Mouse (Mus musculus): Measurements from ENCODE around the gene Olfr504. TPM values are rescaled to one million over a fixed set of nuclear protein-coding genes. Genes with fewer than 3 reads are reported as not detected.

The Olfr504 gene
- not detected for total RNA-seq (2023)

GRCm38 (mm10) chr7:108565693-108566092 is at the start of gene Olfr504:
Gene Olfr504, minus strand, starts transcription at chr7:108565793.

DNA sequence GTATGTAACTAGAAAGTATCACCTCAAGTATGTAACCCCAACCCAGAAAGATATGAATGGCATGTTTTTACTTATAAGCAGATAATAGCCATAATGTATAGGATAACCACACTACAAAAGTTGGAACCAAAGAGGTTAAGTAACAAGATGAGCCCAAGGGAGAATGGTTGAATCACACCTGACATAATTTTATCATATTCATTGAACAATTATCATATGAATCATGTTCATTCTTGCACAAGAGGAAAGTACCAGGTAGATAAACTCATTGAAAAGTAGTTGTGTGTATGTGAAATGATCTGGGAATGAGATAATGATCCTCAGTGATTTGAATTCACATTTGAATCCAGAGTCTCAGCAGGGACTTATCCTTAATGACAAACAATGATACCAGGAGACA is 44.9 kb upstream of the Olfr504 start, which contains the start of gene Olfr506:
Olfr506 (plus strand) TSS at position 301 of the 400 bp plus-strand sequence.

GRCm38 (mm10) chr7:108544227-108544626 is 21.4 kb downstream of the Olfr504 start, which contains the start of gene Olfr503:
Gene Olfr503, plus strand, starts transcription at chr7:108544527.

DNA sequence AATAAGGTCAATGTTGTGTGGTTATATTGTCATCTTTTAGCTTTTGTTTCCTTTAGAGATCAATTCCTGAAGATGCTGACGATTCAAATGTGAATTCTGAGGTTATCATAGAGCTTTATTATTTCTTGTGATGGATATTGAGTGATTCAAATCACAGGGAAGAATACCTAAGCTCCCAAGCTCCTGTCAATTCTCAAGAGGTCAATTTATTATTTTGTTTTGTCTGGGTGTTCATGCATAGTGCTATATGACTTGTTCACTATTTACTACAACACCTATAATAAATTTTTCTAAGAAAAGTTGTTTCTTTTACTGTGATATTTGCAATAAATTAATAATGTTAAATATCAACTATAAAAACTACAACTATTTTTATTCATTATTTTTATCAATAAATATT is 40.6 kb downstream of the Olfr504 start, which contains the start of gene Olfr502:
Olfr502 (minus strand) TSS at position 101 of the 400 bp plus-strand sequence.

Other genes with a start within 250 kb of the Olfr504 start
- gene Olfr492, start 242.1 kb downstream of the Olfr504 start, total RNA-seq (2023): not detected
- gene Olfr493, start 218.8 kb downstream of the Olfr504 start, total RNA-seq (2023): not detected
- gene Olfr494, start 200.5 kb downstream of the Olfr504 start, total RNA-seq (2023): not detected
- gene Olfr495, start 172.6 kb downstream of the Olfr504 start, total RNA-seq (2023): not detected
- not detected for gene Olfr497, start 145.4 kb downstream of the Olfr504 start, total RNA-seq (2023)
- gene Olfr498, start 100.5 kb downstream of the Olfr504 start, total RNA-seq (2023): not detected
- gene Olfr502, start 40.7 kb downstream of the Olfr504 start, total RNA-seq (2023): not detected
- not detected for gene Olfr503, start 21.3 kb downstream of the Olfr504 start, total RNA-seq (2023)
- gene Olfr506, start 45.0 kb upstream of the Olfr504 start, total RNA-seq (2023): not detected
- not detected for gene Olfr507, start 56.0 kb upstream of the Olfr504 start, total RNA-seq (2023)
- not detected for gene Olfr508, start 64.2 kb upstream of the Olfr504 start, total RNA-seq (2023)
- gene Olfr509, start 86.1 kb upstream of the Olfr504 start, total RNA-seq (2023): not detected
- gene Olfr510, start 100.6 kb upstream of the Olfr504 start, total RNA-seq (2023): not detected
- not detected for gene Olfr512, start 147.5 kb upstream of the Olfr504 start, total RNA-seq (2023)
- gene Olfr513, start 185.2 kb upstream of the Olfr504 start, total RNA-seq (2023): not detected